Mouse (Mus musculus) lung, postnatal 4 days (tissue): ENCODE measurements at regions not wholly inside any gene's neighbourhood (a gene's known extent, or its start where the extent isn't known, plus 50 kb on each side); places are given as distances from the start of the nearest gene placed in this dataset.

Experiments
- DNase-seq, 2 experiments: peaks; one replicate each; pipeline ENCODE4 v3.0.0; 2021

DNA sequence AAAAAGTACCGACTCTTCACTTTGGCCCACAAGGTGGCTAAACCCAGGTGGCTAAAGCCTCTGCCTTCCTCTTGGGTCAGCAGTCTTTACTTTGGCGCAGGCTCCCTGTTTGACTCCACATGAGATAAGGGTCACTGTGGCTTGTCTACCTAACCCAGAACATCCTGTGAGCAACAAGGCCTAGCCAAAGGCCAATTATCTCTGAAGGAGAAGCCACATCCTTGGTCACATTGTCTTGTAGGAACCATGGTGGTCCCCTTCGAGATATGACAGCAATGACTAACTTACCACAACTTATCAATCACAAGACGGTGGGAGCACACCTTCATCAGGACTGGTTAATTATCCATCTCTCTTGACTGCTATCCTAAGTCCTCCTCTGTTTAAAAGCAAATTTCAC, 73.3 kb upstream of the Pja1 start:
- DNase-seq, result no peak

DNA sequence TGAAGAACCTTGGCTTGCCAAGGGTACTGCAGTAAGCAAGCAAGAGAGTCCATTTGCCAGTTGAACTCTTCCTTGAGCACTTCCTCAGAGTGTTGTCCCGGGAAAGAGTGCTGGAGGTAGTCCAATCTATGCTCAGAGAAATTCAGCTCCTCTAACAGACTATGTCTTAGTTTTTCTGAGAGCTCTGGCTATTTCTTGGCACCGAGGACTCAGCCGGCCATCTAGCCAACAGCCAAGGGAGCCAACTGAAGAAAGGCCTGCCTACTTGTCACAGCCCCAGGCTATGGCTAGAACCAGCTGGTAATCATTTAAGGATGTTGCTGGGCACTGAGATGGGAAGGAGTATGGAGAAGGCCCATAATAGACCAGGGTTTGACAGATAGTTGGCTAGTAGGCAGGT, 70.8 kb upstream of the Pja1 start:
- DNase-seq, result no peak

DNA sequence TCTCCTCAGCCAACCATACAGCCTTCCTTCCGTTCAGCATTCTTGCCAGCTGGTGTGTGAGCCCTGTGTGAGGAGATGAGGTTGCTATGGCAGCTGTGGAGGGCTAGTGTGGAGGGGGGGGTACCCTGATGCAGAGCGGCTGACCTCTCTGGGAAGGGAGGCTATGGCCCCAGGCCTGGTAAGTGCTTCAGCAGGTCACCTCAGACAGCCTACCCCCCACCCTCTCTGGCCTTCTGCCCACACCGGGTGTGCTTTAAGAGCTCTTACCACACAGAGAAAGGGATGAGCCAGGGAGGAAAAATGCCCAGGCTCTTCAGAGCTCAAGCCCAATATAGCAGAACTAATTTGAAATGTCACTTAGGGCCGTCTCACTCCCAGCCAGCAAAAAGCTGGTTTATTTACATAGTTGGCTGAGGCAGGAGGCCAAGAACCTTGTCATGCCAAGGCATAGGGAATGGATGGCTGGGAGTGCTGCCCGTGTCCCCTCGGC, 69.1 kb upstream of the Pja1 start:
- peak; percentile 14 to 55 for DNase-seq

DNA sequence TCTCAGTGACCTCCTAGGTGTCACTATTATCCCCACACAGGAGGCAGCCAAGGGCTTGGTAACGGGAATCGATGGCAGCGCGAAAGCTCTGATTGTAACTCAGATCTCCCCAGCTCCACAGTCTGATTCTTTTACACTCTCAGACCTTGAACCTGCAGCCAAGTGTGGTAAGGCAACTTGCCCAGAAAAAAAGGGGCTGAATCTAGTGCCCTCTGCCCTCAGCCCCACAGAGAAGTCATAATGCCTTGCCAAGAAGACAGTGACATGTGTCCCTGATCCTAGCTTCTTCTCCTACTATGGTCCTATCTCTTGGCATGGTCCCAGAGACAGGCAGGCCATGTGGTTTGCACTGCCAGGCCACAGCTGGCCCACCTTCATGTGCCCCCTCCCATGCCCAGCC, 68.6 kb upstream of the Pja1 start:
- DNase-seq, result no peak

DNA sequence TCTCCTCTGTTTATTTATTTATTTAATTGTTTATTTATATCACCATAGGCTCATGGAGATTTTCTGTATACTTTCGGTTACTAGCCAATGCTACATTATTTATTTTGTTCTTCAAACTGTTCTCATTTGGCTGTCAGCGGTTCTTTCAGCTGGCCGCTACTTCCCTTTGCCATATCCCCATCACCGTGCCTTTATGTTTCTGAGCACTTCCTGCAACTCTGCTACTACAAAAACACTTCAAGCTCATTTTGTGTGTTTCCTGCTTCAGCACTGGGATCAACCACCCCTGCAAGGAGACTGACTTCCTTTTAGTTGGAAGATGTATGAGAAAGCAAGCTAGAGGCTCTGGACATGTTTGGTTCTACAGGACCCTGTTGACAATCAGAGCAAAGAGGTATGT, 66.7 kb upstream of the Pja1 start:
- no peak for DNase-seq

DNA sequence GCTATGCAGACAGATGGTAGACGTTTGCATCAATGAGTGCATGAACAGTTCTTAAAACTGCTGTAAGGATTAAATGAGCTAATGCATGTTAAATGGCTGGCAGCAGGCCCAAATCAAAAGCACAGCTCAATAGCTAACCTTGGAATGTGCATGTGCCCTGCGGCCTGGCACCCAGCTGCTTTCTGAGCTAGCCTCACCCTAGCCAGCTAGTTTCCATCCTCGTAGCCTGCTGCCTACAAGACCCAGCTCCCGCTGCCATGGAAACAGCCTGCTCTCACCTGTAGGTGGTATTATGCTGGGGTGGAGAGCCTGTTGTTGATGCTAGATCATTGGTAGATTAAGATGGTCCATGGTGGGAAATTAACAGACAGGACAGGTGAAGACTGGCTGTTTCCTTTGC, 63.8 kb upstream of the Pja1 start:
- DNase-seq, result no peak

DNA sequence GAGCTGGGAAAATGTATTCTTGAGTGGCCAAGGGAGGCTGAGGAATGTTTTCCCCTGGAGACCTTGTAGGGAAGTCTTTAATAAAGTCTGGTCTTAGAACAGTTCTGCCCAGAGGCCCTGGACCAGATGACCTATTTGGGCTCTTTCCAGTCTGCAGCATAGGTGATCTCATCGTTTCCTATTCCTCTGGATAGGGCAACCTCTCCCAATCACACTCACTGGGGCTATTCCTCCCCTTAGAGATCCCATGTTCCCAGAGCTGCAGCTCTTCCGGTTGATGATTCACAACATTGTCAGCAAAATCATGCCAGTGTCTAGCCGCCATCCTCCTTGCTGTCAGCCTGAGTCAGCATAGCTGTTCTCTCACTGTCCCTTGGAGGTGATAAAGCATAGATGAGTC, 60.1 kb upstream of the Pja1 start:
- DNase-seq, result no peak

DNA sequence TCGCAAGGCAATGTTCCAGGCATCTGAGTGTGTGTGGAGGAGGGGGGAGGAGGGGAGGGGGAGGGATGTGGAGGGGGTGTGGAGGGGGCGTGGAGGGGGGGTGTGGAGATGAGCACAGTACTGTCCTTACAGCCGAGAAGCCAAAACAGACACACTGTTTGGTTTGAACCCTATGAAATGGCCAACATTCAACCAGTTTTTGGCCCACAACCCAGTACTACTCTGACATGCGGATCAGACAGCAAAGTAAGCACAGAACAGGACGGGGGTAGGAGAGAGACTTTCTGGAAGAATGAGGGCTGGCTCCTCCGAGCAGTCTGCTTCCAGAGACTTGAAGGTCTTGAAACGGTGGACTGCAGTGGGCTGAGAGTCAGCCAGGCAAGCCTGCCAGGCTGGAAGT, 59.4 kb upstream of the Pja1 start:
- peak; percentile 11 to 31 for DNase-seq

DNA sequence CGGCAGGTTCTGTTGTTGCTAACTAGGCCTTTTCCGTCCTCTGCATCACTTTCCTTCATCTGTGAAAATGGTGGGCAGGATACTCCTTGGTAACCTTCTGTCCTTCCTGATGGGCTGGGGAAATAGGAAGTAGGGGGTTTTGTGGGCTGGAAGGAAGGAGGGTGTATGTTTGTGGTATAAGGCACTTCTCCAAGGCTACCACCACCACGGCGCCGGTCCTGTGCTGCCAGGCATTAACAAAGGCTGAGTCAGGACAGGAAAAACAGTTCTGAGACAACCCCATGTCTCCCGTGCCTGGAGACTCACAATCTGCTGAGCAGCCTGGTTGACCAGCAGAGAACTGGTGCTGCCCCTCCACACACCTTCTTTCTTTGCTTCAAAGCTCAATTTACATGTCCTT, 52.2 kb upstream of the Pja1 start:
- peak in 1 of 2 experiments; percentile 17 for DNase-seq

DNA sequence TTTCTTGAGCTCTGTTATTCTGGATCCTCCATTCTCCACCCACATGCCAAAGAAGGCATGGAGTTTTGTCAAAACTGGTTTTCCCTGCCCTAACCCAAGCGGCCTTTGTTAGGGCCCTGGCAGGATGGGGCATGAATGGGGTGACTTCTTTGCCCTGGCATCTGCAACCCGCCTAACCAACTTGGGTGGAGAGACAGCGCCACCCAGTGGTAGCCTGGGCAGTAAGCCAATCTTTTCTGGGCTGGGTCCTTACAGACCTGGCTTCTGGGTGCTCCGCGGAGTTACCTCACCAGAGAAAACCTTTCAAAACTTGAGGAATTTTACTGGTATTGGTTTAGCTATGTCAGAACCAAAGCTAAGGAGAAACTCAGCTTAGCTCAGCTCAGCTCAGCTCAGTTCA, 51.8 kb upstream of the Pja1 start:
- peak; percentile 72 to 81 for DNase-seq

DNA sequence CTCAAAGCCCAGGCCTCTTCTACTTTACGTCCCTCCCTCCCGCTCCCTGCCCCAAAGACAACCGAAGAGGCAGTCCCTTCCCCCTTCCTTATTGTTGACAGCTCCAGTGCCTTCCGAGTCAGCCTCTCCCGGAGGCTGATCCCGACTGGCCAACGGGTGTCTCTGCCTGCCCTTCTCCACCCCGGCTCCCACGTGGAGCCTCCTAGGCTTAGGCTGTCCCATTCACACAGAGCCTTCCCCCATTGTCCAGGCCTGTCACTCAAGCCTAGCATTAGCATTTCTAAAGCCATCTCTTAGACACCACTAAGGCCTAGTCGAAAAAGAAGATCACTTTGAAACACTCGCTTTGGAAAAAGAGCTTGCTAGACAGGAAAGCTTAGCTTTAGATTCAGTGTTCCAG, 51.2 kb upstream of the Pja1 start:
- DNase-seq, result no peak

DNA sequence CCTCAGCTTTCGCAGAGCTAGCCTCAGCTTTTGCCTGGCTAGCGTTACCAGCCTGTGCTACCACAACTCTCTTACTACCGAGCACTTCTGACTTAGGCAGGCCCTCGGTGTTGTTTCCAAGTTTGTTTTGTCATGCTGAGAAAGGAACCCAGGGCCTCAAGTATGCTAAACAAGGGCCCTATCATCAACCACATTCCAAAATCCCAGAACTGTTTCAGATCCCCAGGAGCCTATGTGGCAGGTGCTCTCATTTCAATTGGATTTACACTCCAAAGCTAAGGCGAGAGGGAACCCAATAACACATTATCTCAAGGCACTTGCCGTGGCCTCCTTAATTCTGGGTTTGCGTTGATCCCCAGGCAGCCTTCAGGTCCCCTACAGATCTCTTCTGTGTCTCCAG, 50.8 kb upstream of the Pja1 start:
- no peak for DNase-seq
